In genomic region chr1:89943202-89943601, GRCm38 (mm10) we compare ENCODE assay signal across 8 mouse cellular contexts. TPM values are rescaled to one million over a fixed set of nuclear protein-coding genes. Genes with fewer than 3 reads are reported as not detected.
DNase-seq lines count a peak whose midpoint lies in the region; ATAC-seq and TF ChIP-seq lines count a peak whose summit lies in the region.

No protein-coding gene starts in this region.

- peaks cover 84% of the 10 kb centered on the region for H3K27me3 ChIP-seq in forebrain, embryonic 11.5 days (ENCODE audit: control insufficient read depth, insufficient read depth, low read length)
- H3K27me3 ChIP-seq in forebrain, embryonic 15.5 days = peaks cover 82% of the 10 kb centered on the region
- peaks cover 83% of the 10 kb centered on the region for H3K27me3 ChIP-seq in midbrain, embryonic 12.5 days
- peaks cover 37% of the 10 kb centered on the region for H3K27me3 ChIP-seq in small intestine, adult 2 months (ENCODE audit: control insufficient read depth, insufficient read depth, low read length)

- DNase-seq in forebrain, embryonic 11.5 days (ENCODE audit: low spot score) = peak; percentile 89
- peak; percentile 79 to 85 for DNase-seq in adrenal gland, postnatal 36 days
- peak; percentile 1 for DNase-seq in fat pad, adult 2 months (ENCODE audit: extremely low read depth, low read depth, low spot score)
- peak; percentile 59 to 70 for DNase-seq in left cerebral cortex, adult 2 months (ENCODE audit: extremely low spot score in 1 of 2, low spot score in 2 of 2)

- peak; percentile 80 for TF ChIP-seq CTCF in left cerebral cortex, adult 2 months (IDR thresholded peaks at IDR 0.05)
- TF ChIP-seq CTCF in small intestine, adult 2 months (IDR thresholded peaks at IDR 0.05; ENCODE audit: extremely low read depth, insufficient read length, insufficient replicate concordance, low read depth, low read length) = peak; percentile 94

- TF ChIP-seq POLR2A in small intestine, adult 2 months (IDR thresholded peaks at IDR 0.05; ENCODE audit: low read depth, low read length) = no peak

- no peaks in the 10 kb centered on the region for H3K36me3 ChIP-seq in forebrain, embryonic 11.5 days (ENCODE audit: control insufficient read depth, insufficient read depth, low read length)
- no peaks in the 10 kb centered on the region for H3K36me3 ChIP-seq in forebrain, embryonic 15.5 days
- H3K36me3 ChIP-seq in midbrain, embryonic 12.5 days = no peaks in the 10 kb centered on the region
- H3K36me3 ChIP-seq in small intestine, adult 2 months (ENCODE audit: control insufficient read depth, insufficient read depth, low read length) = no peaks in the 10 kb centered on the region

- no peak overlapping the region for H3K4me2 ChIP-seq in forebrain, embryonic 11.5 days (ENCODE audit: low read depth, low read length, severe bottlenecking)
- no peak overlapping the region for H3K4me2 ChIP-seq in forebrain, embryonic 15.5 days (replicated peaks)
- peak overlapping the region; percentile 66; the same call in 1 of the 2 replicates for H3K4me2 ChIP-seq in midbrain, embryonic 12.5 days (replicated peaks)

- no peak overlapping the region for H3K4me3 ChIP-seq in forebrain, embryonic 11.5 days (ENCODE audit: low read depth, low read length)
- no peak overlapping the region for H3K4me3 ChIP-seq in forebrain, embryonic 15.5 days
- H3K4me3 ChIP-seq in left cerebral cortex, adult 2 months = no peak overlapping the region
- H3K4me3 ChIP-seq in midbrain, embryonic 12.5 days = no peak overlapping the region
- no peak overlapping the region for H3K4me3 ChIP-seq in small intestine, adult 2 months (ENCODE audit: low read depth, low read length)

- H3K27ac ChIP-seq in forebrain, embryonic 11.5 days (ENCODE audit: low read depth, low read length) = no peak overlapping the region
- no peak overlapping the region for H3K27ac ChIP-seq in forebrain, embryonic 15.5 days (replicated peaks)
- H3K27ac ChIP-seq in left cerebral cortex, adult 2 months = no peak overlapping the region
- H3K27ac ChIP-seq in midbrain, embryonic 12.5 days (replicated peaks) = no peak overlapping the region
- no peak overlapping the region for H3K27ac ChIP-seq in small intestine, adult 2 months (ENCODE audit: insufficient read depth, low read depth, low read length)

- intact Hi-C loops in left cerebral cortex, adult 2 months (cut with DNase I) = loop anchor here (1.0 to 5.0 kb wide), 3 partner anchors 81 to 297 kb away; no protein-coding TSS in a partner anchor

- 3% methylated on average over 16 of the region's 16 CpGs for WGBS in forebrain, embryonic 11.5 days
- 2% methylated on average over 16 of the region's 16 CpGs for WGBS in forebrain, embryonic 15.5 days
- 2% methylated on average over 16 of the region's 16 CpGs for WGBS in midbrain, embryonic 12.5 days
- 3% methylated on average over 16 of the region's 16 CpGs for WGBS in small intestine, adult 2 months

- ATAC-seq in forebrain, embryonic 11.5 days (replicated peaks; ENCODE audit: low FRiP score) = 0 out of 2 replicates have a peak, but pooled peaks have one; percentile 13
- ATAC-seq in forebrain, embryonic 15.5 days (replicated peaks) = no peak
- ATAC-seq in hematopoietic stem cell, adult 5-6 weeks (replicated peaks in 1 of 2; ENCODE audit: insufficient read depth in 1 of 2, low FRiP score in 2 of 2, low TSS enrichment in 1 of 2, low read depth in 1 of 2, poor library complexity in 2 of 2, severe bottlenecking in 2 of 2) = peak; percentile 59 to 63; a peak in 3 of 4 replicates
- ATAC-seq in midbrain, embryonic 12.5 days (ENCODE audit: low FRiP score, low read depth) = 0 out of 2 replicates have a peak, but pooled peaks have one; percentile 28

- H3K9me3 ChIP-seq in forebrain, embryonic 11.5 days (ENCODE audit: control insufficient read depth, low read length) = no peaks in the 10 kb centered on the region
- H3K9me3 ChIP-seq in forebrain, embryonic 15.5 days = no peaks in the 10 kb centered on the region
- no peaks in the 10 kb centered on the region for H3K9me3 ChIP-seq in midbrain, embryonic 12.5 days

- no peak overlapping the region for H3K9ac ChIP-seq in forebrain, embryonic 11.5 days (ENCODE audit: low read length)
- H3K9ac ChIP-seq in forebrain, embryonic 15.5 days (replicated peaks) = no peak overlapping the region
- no peak overlapping the region for H3K9ac ChIP-seq in midbrain, embryonic 12.5 days (replicated peaks)

- peaks cover 14% of the 10 kb centered on the region for H3K4me1 ChIP-seq in forebrain, embryonic 11.5 days (replicated peaks; ENCODE audit: control insufficient read depth, insufficient read depth, low read length)
- peaks cover 23% of the 10 kb centered on the region for H3K4me1 ChIP-seq in forebrain, embryonic 15.5 days
- peaks cover 17% of the 10 kb centered on the region for H3K4me1 ChIP-seq in midbrain, embryonic 12.5 days
- peaks cover 3% of the 10 kb centered on the region for H3K4me1 ChIP-seq in small intestine, adult 2 months (ENCODE audit: control insufficient read depth, insufficient read depth, insufficient read length, low read length)

RNA-seq across cellular contexts. Expression of gene Gbx2, which starts 12.2 kb away (rescaled TPM):
- 5.0 and 6.7 TPM in 2 replicates for polyA plus RNA-seq in forebrain, embryonic 11.5 days (2014; fragmentation: Nextera tagmentation; extraction: Ambion mirVana)
- polyA plus RNA-seq in forebrain, embryonic 15.5 days (2015; fragmentation: Nextera tagmentation; extraction: Ambion mirVana) = 9.3 and 15.0 TPM in 2 replicates
- not detected for total RNA-seq in adrenal gland, postnatal 36 days (2021)
- total RNA-seq in hematopoietic stem cell, adult 5-6 weeks (2017) = 4.9 and 6.4 TPM in 2 replicates
- under 1 TPM; 0.25 to 0.56 TPM for total RNA-seq in left cerebral cortex, adult 2 months (2021)
- 29.7 and 39.2 TPM in 2 replicates for polyA plus RNA-seq in midbrain, embryonic 12.5 days (2016; fragmentation: Nextera tagmentation; extraction: Ambion mirVana)
- 0.11 TPM in 1 of 2 replicates, not detected in the other for polyA plus RNA-seq in small intestine, adult 2 months (2012; rRNA removed)

Comparison
In these comparisons a context has a peak if more than half of its experiments do, and no peak if none do; other contexts are left out.
1. DNase-seq: peak in every context shown above with its lines; median percentile 89 in forebrain, embryonic 11.5 days; 82 in adrenal gland, postnatal 36 days; 64 in left cerebral cortex, adult 2 months; 1 in fat pad, adult 2 months.